Mouse (Mus musculus): ENCODE results near the gene Styx. TPM values are rescaled to one million over a fixed set of nuclear protein-coding genes. Genes with fewer than 3 reads are reported as not detected.

Styx gene
- polyA plus RNA-seq (2015; fragmentation: Nextera tagmentation; extraction: Ambion mirVana): 58.8 and 61.1 TPM in 2 replicates

DNA sequence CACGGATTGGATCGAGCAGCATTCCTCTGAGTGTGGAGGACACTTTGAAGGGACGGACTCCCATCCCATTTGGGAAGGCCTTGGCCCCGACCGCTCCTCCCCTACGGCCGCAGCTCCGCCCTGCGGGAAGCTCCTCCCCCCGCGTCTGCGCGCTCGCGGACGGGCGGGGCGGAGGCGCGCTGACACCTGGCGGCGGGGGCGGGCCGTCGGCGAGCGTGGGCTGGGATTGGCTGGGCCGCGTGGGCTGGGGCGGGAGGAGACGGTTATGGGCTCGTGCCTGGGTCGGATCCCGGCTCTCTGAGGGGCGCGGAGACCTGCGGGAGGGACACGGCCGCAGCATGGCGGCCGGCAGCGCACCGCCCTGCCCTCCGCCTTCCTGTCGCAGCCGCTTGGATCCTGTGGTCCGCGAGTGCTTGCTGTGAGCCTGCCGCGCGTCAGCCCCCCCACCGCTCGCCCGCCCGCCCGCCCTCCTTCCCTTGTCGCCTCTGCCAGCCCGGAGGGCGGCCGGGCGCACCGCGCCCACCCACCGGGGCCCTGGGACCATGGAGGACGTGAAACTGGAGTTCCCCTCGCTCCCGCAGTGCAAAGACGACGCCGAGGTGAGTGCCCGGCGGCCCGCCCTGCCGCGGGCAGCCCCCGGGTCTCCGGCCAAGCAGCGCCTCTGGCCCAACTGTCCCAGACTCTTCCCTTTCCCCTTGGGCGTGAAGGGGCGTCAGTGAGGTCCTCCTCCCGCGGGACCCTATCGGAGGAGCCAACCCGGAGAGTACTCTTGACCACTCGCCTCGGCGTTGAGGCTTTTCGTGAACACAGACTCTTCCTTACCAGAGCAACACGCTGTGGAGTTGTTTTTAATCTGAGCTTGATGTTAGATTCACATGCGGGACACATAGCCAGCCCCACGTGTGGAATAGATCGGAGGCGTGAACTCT lies at the start of gene Styx:
Styx (plus strand) TSS at position 163 of the 929 bp plus-strand sequence.
- Histone ChIP-seq H3K9me3 (replicated peaks) (no peaks in the 10 kb centered on the region), H3K4me1 (replicated peaks) (peaks cover 14% of the 10 kb centered on the region), H3K4me2 (peak within 1 kb of the TSS; percentile 70), H3K27ac (peak within 1 kb of the TSS; percentile 87), H3K27me3 (no peaks in the 10 kb centered on the region), H3K4me3 (peak within 1 kb of the TSS; percentile 78), H3K9ac (peak within 1 kb of the TSS; percentile 80), H3K36me3 (peaks cover 21% of the 10 kb centered on the region)
- ATAC-seq (replicated peaks; ENCODE audit: insufficient number of reproducible peaks, insufficient read depth, low FRiP score, low read depth): peak; percentile 98
- under 1% methylated on average over 67 of the region's 93 CpGs for WGBS

DNA sequence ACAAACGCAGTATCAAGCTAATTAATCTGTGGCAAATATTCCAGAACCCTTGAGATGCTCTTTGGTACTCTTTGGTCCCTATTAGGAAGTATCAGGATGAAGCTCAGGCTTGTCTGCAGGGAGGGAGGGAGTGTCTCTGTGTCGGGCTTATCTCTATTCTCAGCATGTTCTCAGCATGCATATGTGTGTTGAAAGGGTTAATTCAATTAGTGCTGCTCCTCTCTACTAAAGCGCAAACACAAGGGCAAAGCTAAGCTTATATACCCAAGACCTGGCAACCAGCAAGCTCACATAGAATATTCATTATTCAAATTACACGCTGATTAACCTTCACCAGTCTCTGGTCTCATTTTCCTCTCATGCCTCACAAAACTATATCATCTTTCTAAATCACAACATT lies 47.0 kb upstream of the Styx start:
- no peak overlapping the region for H3K4me2 ChIP-seq
- H3K36me3 ChIP-seq: peaks cover 33% of the 10 kb centered on the region
- no peaks in the 10 kb centered on the region for H3K27me3 ChIP-seq
- no peaks in the 10 kb centered on the region for H3K4me1 ChIP-seq (replicated peaks)
- ATAC-seq (replicated peaks; ENCODE audit: insufficient number of reproducible peaks, insufficient read depth, low FRiP score, low read depth): no peak
- H3K9ac ChIP-seq: no peak overlapping the region
- 66% methylated on average over 4 of the region's 4 CpGs for WGBS
- H3K9me3 ChIP-seq (replicated peaks): no peaks in the 10 kb centered on the region
- H3K27ac ChIP-seq: no peak overlapping the region
- H3K4me3 ChIP-seq: no peak overlapping the region

DNA sequence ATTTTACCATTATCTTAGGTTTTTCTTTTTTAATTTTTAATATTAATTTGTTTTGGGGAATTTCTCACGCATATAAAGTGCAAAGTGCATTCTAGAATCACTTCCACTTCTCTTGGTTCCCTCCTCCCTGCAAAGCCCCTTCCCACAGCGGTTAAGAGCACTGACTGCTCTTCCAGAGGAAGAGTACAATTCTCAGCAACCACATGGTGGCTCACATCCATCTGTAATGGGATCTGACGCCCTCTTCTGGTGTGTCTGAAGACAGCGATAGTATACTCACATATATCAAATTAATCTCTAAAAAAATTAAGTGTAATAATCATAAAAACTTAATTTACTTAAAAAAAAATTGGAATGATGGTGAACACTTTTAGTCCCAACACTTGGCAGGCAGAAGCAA lies 46.5 kb upstream of the Styx start:
- no peak overlapping the region for H3K4me2 ChIP-seq
- no peak overlapping the region for H3K4me3 ChIP-seq
- peaks cover 3% of the 10 kb centered on the region; the same call in 1 of the 2 replicates for H3K4me1 ChIP-seq (replicated peaks)
- H3K9ac ChIP-seq: no peak overlapping the region
- H3K27ac ChIP-seq: no peak overlapping the region
- no peaks in the 10 kb centered on the region for H3K9me3 ChIP-seq (replicated peaks)
- no peaks in the 10 kb centered on the region for H3K27me3 ChIP-seq
- peaks cover 29% of the 10 kb centered on the region for H3K36me3 ChIP-seq
- ATAC-seq (replicated peaks; ENCODE audit: insufficient number of reproducible peaks, insufficient read depth, low FRiP score, low read depth): no peak
- 71% methylated on average over 4 of the region's 4 CpGs for WGBS

DNA sequence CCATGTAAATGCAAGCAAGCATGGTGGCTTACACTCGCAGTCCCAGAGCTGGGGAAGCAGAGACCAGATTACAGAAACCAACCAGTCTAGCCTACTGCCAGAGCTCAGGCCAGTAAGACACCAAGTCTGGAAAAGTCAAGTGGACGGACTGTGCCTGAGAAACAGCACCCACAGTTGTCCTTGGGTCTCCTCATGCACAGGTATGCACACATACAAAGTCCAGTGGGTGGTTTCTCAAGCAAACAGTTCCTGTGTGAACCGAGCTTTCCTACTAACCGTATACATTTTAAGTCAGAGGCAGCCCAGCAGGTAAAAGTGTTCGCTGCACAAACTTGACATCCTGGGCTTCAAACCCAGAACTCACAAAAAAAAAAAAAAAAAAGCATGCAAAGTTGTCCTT lies 45.0 kb upstream of the Styx start:
- Histone ChIP-seq H3K4me3 (no peak overlapping the region), H3K36me3 (peaks cover 15% of the 10 kb centered on the region), H3K9ac (no peak overlapping the region), H3K9me3 (replicated peaks) (no peaks in the 10 kb centered on the region), H3K4me1 (replicated peaks) (peaks cover 13% of the 10 kb centered on the region), H3K27ac (no peak overlapping the region), H3K27me3 (no peaks in the 10 kb centered on the region), H3K4me2 (no peak overlapping the region)
- no peak for ATAC-seq (replicated peaks; ENCODE audit: insufficient number of reproducible peaks, insufficient read depth, low FRiP score, low read depth)
- 92% methylated on average over 5 of the region's 5 CpGs for WGBS

DNA sequence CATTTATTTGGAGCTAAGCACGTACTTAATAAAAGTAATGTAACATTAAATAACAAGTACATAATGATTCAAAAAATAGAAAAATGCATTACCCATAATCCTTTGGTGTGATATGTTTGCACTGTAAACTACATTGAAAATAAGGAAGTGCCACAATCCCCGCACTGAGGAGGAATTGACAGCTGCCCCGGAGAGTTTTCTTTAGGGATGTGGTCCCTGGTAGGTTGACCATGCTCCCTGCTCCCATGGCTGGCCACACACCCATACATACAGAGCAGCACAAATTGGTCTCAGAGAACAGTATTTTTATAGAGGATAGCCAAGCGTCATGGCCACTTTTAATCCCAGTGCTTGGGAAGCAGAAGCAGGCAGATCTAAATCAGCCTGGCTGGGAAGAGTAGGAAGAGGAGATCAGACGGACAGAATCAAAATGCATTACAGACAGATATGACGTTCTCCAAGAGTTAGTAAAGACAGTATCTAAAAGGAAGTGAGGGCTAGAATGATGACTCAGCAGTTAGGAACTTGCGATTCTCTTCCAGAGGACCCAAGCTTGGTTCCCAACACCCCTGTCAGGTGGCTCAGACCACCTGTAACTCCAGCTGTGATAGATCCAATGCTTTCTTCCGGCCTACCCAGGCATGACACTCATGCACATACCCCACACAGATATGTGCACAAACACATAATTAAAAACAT lies 43.1 kb upstream of the Styx start:
- no peaks in the 10 kb centered on the region for H3K9me3 ChIP-seq (replicated peaks)
- H3K27me3 ChIP-seq: no peaks in the 10 kb centered on the region
- H3K4me1 ChIP-seq (replicated peaks): peaks cover 13% of the 10 kb centered on the region
- no peak overlapping the region for H3K27ac ChIP-seq
- 82% methylated on average over 8 of the region's 8 CpGs for WGBS
- H3K4me3 ChIP-seq: no peak overlapping the region
- no peak overlapping the region for H3K9ac ChIP-seq
- H3K4me2 ChIP-seq: no peak overlapping the region
- no peak for ATAC-seq (replicated peaks; ENCODE audit: insufficient number of reproducible peaks, insufficient read depth, low FRiP score, low read depth)
- H3K36me3 ChIP-seq: peaks cover 7% of the 10 kb centered on the region

DNA sequence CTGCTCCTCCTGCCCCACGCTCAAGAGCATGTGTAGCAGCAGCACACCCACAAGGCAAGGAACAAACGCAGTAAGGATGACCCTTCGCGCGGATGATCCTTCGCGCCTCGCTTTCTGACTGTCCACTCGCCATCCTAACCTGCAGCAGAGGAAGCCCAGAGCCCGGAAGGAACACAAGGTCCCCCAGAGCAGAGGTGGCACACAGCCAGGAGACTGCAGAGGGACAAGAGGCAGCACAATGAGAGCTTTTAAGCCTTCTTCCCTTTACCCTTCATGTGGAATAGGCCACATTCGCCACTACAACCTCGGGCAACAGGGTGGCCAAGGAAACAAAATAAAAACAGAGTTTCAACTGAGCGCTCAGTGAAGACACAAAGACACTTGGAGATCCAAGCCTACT lies 41.2 kb upstream of the Styx start:
- WGBS: 77% methylated on average over 13 of the region's 13 CpGs
- no peak overlapping the region for H3K9ac ChIP-seq
- no peaks in the 10 kb centered on the region for H3K9me3 ChIP-seq (replicated peaks)
- no peak overlapping the region for H3K4me2 ChIP-seq
- peaks cover 20% of the 10 kb centered on the region for H3K4me1 ChIP-seq (replicated peaks)
- ATAC-seq (replicated peaks; ENCODE audit: insufficient number of reproducible peaks, insufficient read depth, low FRiP score, low read depth): no peak
- H3K27ac ChIP-seq: no peak overlapping the region
- H3K27me3 ChIP-seq: no peaks in the 10 kb centered on the region
- no peaks in the 10 kb centered on the region for H3K36me3 ChIP-seq
- H3K4me3 ChIP-seq: no peak overlapping the region

DNA sequence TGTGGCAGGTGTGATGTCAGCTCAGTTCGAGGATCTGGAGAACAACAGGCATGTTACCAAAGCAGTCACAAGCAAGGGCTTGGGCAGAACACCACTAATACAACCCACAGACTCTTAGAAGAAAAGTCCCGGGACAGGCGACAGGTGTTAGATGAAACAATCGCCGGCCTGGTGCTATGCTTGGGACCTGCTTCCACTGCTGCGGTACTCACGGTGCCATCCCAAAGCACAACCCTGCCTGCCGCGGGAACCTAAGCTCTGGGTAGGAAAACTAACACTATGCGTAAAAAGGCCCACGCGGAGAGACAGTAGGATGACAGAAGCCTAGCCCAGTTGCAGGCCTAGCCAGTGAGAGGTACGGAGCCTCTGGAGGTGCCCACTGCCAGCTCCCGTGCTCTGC lies 40.8 kb upstream of the Styx start:
- Histone ChIP-seq H3K27ac (no peak overlapping the region), H3K4me3 (no peak overlapping the region), H3K27me3 (no peaks in the 10 kb centered on the region), H3K4me2 (no peak overlapping the region), H3K4me1 (replicated peaks) (peaks cover 21% of the 10 kb centered on the region), H3K36me3 (no peaks in the 10 kb centered on the region), H3K9me3 (replicated peaks) (no peaks in the 10 kb centered on the region), H3K9ac (no peak overlapping the region)
- no peak for ATAC-seq (replicated peaks; ENCODE audit: insufficient number of reproducible peaks, insufficient read depth, low FRiP score, low read depth)
- WGBS: 88% methylated on average over 14 of the region's 14 CpGs

DNA sequence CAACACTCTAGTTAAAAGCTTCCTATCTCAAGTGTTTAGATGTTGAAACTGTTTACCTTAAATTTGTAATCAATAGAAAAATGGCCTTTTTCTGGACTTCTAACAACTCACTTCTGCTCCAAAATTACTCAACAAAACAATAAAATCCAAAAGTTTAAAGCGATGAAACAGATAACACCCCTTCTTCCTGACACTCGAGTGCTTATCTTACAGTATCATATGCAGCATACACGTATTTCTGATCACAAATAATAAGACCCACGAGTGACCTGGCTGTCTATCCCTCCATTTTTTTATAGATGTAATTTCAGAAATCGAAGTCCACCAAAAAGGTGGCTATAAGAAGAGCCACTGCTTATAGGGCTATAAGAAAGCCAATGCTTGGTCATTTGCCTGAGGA lies 34.0 kb upstream of the Styx start:
- H3K9me3 ChIP-seq (replicated peaks): no peaks in the 10 kb centered on the region
- no peaks in the 10 kb centered on the region for H3K36me3 ChIP-seq
- no peak for ATAC-seq (replicated peaks; ENCODE audit: insufficient number of reproducible peaks, insufficient read depth, low FRiP score, low read depth)
- no peak overlapping the region for H3K27ac ChIP-seq
- peak overlapping the region; percentile 88 for H3K9ac ChIP-seq
- peak overlapping the region; percentile 81 for H3K4me3 ChIP-seq
- no peaks in the 10 kb centered on the region for H3K27me3 ChIP-seq
- peak overlapping the region; percentile 71 for H3K4me2 ChIP-seq
- 47% methylated on average over 5 of the region's 5 CpGs for WGBS
- peaks cover 34% of the 10 kb centered on the region for H3K4me1 ChIP-seq (replicated peaks)

DNA sequence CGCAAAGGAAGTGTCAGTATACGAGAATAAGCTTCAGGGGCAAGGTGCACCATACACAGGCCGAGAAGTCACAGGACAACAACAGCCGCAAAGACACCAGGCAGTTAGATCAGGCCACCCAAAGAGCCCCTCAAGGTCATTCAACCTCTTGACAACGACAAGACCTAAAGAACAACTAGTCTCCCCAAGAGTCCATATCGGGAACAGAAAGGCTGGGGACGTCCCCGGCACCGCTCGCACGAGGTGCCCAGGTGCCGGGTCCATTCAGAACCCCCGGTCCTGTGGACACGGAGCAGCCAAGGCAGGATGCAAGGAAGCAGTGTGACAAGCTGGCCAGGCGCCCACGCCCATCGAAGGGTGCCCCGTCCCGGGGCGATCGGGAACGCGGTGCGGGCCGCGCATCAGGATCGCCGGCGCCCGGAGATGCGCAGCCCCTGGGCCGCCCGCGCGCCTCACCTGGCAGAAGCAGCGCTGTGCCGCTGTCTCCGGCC lies 32.9 kb upstream of the Styx start:
- Histone ChIP-seq H3K36me3 (no peaks in the 10 kb centered on the region), H3K27me3 (no peaks in the 10 kb centered on the region), H3K9ac (peak overlapping the region; percentile 88), H3K9me3 (replicated peaks) (no peaks in the 10 kb centered on the region), H3K27ac (peak overlapping the region; percentile 97), H3K4me2 (peak overlapping the region; percentile 71), H3K4me1 (replicated peaks) (peaks cover 34% of the 10 kb centered on the region), H3K4me3 (peak overlapping the region; percentile 81)
- peak; percentile 18 for ATAC-seq (replicated peaks; ENCODE audit: insufficient number of reproducible peaks, insufficient read depth, low FRiP score, low read depth)
- WGBS: under 1% methylated on average over 34 of the region's 38 CpGs

DNA sequence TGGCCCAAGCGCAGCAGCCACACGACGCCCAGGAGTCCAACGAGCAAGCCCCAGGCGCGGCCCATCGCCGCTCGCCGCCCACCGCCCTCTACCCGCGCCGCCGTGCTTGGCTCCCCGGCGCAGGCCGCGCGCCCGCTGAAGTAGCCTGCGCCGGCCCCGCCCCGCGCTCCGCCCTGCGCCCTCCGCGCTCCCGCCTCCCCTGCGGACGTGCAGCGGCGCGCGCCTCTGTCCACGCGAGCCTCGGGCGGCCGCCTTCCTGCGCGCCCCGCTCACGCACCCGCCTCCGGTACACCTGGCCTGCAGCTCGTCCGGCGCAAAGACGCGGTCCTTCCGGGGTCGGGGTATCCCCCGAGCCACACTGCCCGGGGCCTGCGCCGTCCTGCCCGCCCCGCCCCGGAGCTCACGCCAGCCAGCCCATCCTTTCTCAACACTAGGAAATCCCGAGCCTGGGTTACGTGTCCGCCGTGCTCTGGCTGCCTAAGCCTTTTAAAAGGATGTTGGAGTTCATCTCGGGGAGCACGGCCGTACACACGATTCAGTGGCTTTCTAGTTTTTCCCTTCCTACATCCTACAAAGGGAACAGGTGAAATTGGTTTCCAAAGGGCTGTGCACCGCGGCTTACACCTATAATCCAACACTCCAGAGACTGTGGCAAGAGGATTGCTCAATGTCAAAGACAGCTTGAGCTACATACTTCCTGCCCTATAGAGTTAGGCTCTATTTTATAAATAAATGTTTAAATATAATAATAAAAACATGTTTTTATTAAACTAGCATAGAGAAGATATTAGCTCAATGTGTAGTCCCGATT lies 32.3 kb upstream of the Styx start, which contains the start of gene Ero1l:
Ero1l (minus strand) TSS at position 346 of the 811 bp plus-strand sequence.
- peaks cover 32% of the 10 kb centered on the region for H3K4me1 ChIP-seq (replicated peaks)
- H3K9ac ChIP-seq: peak within 1 kb of the TSS; percentile 88
- peak within 1 kb of the TSS; percentile 81 for H3K4me3 ChIP-seq
- H3K27ac ChIP-seq: peak within 1 kb of the TSS; percentile 97
- no peaks in the 10 kb centered on the region for H3K27me3 ChIP-seq
- 1% methylated on average over 68 of the region's 74 CpGs for WGBS
- H3K4me2 ChIP-seq: peak within 1 kb of the TSS; percentile 71
- no peaks in the 10 kb centered on the region for H3K9me3 ChIP-seq (replicated peaks)
- peak; percentile 93 for ATAC-seq (replicated peaks; ENCODE audit: insufficient number of reproducible peaks, insufficient read depth, low FRiP score, low read depth)
- H3K36me3 ChIP-seq: no peaks in the 10 kb centered on the region

DNA sequence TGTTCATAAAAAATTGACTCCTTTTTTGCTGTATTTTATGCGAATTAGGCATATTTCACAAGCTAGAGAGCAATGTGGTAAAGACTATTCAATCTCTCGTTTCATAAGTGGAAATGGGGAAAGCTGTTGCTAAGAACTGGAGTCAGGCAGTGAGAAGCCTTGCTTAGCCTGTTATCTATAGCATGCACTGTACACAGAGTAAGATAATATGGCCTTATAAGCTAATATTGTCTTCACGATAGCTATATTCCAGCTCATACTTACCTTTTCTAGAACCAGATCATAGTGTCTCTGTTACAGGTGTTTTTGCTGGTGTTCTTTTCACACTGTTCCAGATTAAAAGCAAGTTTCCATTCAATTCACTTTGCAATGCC lies 31.7 kb upstream of the Styx start:
- Histone ChIP-seq H3K4me2 (peak overlapping the region; percentile 71; the same call in 1 of the 2 replicates), H3K9ac (no peak overlapping the region), H3K27me3 (no peaks in the 10 kb centered on the region), H3K9me3 (replicated peaks) (no peaks in the 10 kb centered on the region), H3K36me3 (no peaks in the 10 kb centered on the region), H3K4me3 (no peak overlapping the region), H3K27ac (peak overlapping the region; percentile 97), H3K4me1 (replicated peaks) (peaks cover 28% of the 10 kb centered on the region)
- WGBS: 56% methylated on average over 3 of the region's 3 CpGs
- no peak for ATAC-seq (replicated peaks; ENCODE audit: insufficient number of reproducible peaks, insufficient read depth, low FRiP score, low read depth)

Data from heart, embryonic 15.5 days (tissue).